Mouse (Mus musculus) embryo, embryonic 9.5 days (tissue): ENCODE measurements at regions not wholly inside any gene's neighbourhood (a gene's known extent, or its start where the extent isn't known, plus 50 kb on each side); places are given as distances from the start of the nearest gene placed in this dataset.
"Not testable (repeated sequence)": the region's sequence is repeated elsewhere in the genome, so short reads cannot be mapped to it uniquely, and the experiment has no call there.

Experiments used
- DNase-seq: peaks from one replicate; pipeline ENCODE4 v3.0.0-alpha.2; 2017; ENCODE audit errors: extremely low spot score

- DNase-seq, result peak; percentile 59
Measured at GRCm38 (mm10) chr12:20196386-20196785, 242.1 kb downstream of the Gm21863 start.

GRCm38 (mm10) chr12:20196905-20197304 lies 242.6 kb downstream of the Gm21863 start:
- DNase-seq, result peak; percentile 12

- DNase-seq, result not testable (repeated sequence)
Measured at GRCm38 (mm10) chr12:20223921-20224320, 269.6 kb downstream of the Gm21863 start.

GRCm38 (mm10) chr12:20226831-20227230 lies 272.5 kb downstream of the Gm21863 start:
- DNase-seq, result peak; percentile 14

GRCm38 (mm10) chr12:20227427-20228160 lies 273.3 kb downstream of the Gm21863 start:
- DNase-seq, result peak; percentile 2

- peak; percentile 15 for DNase-seq
Measured at GRCm38 (mm10) chr12:20228321-20228999, 274.2 kb downstream of the Gm21863 start.

GRCm38 (mm10) chr12:20229441-20229840 lies 275.1 kb downstream of the Gm21863 start:
- DNase-seq, result peak; percentile 9

GRCm38 (mm10) chr12:20230141-20230892 lies 276.0 kb downstream of the Gm21863 start:
- peak; percentile 34 for DNase-seq

GRCm38 (mm10) chr12:20230893-20231235 lies 276.6 kb downstream of the Gm21863 start:
- DNase-seq, result peak; percentile 24

GRCm38 (mm10) chr12:20231528-20231927 lies 277.2 kb downstream of the Gm21863 start:
- no peak for DNase-seq

- peak; percentile 21 for DNase-seq
Measured at GRCm38 (mm10) chr12:20231986-20232541, 277.8 kb downstream of the Gm21863 start.

- peak; percentile 53 for DNase-seq
Measured at GRCm38 (mm10) chr12:20232746-20233453, 278.6 kb downstream of the Gm21863 start.

GRCm38 (mm10) chr12:20233454-20233831 lies 279.1 kb downstream of the Gm21863 start:
- peak; percentile 62 for DNase-seq

GRCm38 (mm10) chr12:20233871-20234307 lies 279.6 kb downstream of the Gm21863 start:
- no peak for DNase-seq
